Mouse (Mus musculus): Measurements from ENCODE around the gene Resf1. TPM values are rescaled to one million over a fixed set of nuclear protein-coding genes. Genes with fewer than 3 reads are reported as not detected.
"Not testable (repeated sequence)": the region's sequence is repeated elsewhere in the genome, so short reads cannot be mapped to it uniquely, and the experiment has no call there.

The Resf1 gene
- polyA plus RNA-seq, 1 experiment, result 8.2 TPM

- no peak overlapping the region for H3ac ChIP-seq (ENCODE audit: control insufficient read depth, insufficient read length)
- H3K79me2 ChIP-seq (ENCODE audit: control insufficient read depth, insufficient read depth), result no peaks in the 10 kb centered on the region
- no peaks in the 10 kb centered on the region for H3K27me3 ChIP-seq (ENCODE audit: control insufficient read depth, insufficient read depth, insufficient read length)
- H3K36me3 ChIP-seq (ENCODE audit: control insufficient read depth, insufficient read depth), result no peaks in the 10 kb centered on the region
- no peak for TF ChIP-seq TCF3 (IDR thresholded peaks at IDR 0.05; ENCODE audit: insufficient read length, low read depth)
- no peak for TF ChIP-seq MAX (IDR thresholded peaks at IDR 0.05; ENCODE audit: low read depth)
- TF ChIP-seq MYOG (IDR thresholded peaks at IDR 0.05; ENCODE audit: control insufficient read depth in 1 of 3, insufficient read depth in 1 of 3, insufficient read length in 2 of 3, low read depth in 2 of 3), result no peak
- TF ChIP-seq POLR2A (IDR thresholded peaks at IDR 0.05; ENCODE audit: insufficient read length, low read depth), result no peak
- no peak for TF ChIP-seq SRF (IDR thresholded peaks at IDR 0.05; ENCODE audit: control insufficient read depth, insufficient read length, low read depth)
- TF ChIP-seq CEBPB (IDR thresholded peaks at IDR 0.05; ENCODE audit: insufficient read depth, poor library complexity, severe bottlenecking), result no peak
- no peak for TF ChIP-seq REST (IDR thresholded peaks at IDR 0.05; ENCODE audit: insufficient read depth, insufficient read length)
- TF ChIP-seq MYOD1 (IDR thresholded peaks at IDR 0.05; ENCODE audit: control insufficient read depth in 1 of 3, insufficient read length in 2 of 3, low read depth in 2 of 3), result no peak
- no peak for TF ChIP-seq USF1 (IDR thresholded peaks at IDR 0.05; ENCODE audit: low read depth)
- TF ChIP-seq TCF12 (IDR thresholded peaks at IDR 0.05; ENCODE audit: insufficient read depth, poor library complexity, severe bottlenecking), result no peak
- TF ChIP-seq POLR2AphosphoS2 (IDR thresholded peaks at IDR 0.05; ENCODE audit: insufficient read length, low read depth), result no peak
- TF ChIP-seq E2F4 (IDR thresholded peaks at IDR 0.05; ENCODE audit: insufficient read depth), result no peak
- H3K4me3 ChIP-seq, result no peak overlapping the region
- H3K4me2 ChIP-seq (ENCODE audit: low read depth), result no peak overlapping the region
These were observed 30.3 kb upstream of the Resf1 start for GRCm38 (mm10) chr6:149278866-149279265.

- Histone ChIP-seq H3K4me2 (ENCODE audit: low read depth) (no peak overlapping the region), H3K36me3 (ENCODE audit: control insufficient read depth, insufficient read depth) (no peaks in the 10 kb centered on the region), H3K79me2 (ENCODE audit: control insufficient read depth, insufficient read depth) (no peaks in the 10 kb centered on the region), H3ac (ENCODE audit: control insufficient read depth, insufficient read length) (no peak overlapping the region), H3K4me3 (no peak overlapping the region), H3K27me3 (ENCODE audit: control insufficient read depth, insufficient read depth, insufficient read length) (no peaks in the 10 kb centered on the region)
- TF ChIP-seq POLR2A (IDR thresholded peaks at IDR 0.05; ENCODE audit: insufficient read length, low read depth) (no peak), MYOG (IDR thresholded peaks at IDR 0.05; ENCODE audit: control insufficient read depth in 1 of 3, insufficient read depth in 1 of 3, insufficient read length in 2 of 3, low read depth in 2 of 3) (no peak), POLR2AphosphoS2 (IDR thresholded peaks at IDR 0.05; ENCODE audit: insufficient read length, low read depth) (no peak), MYOD1 (IDR thresholded peaks at IDR 0.05; ENCODE audit: control insufficient read depth in 1 of 3, insufficient read length in 2 of 3, low read depth in 2 of 3) (no peak), TCF12 (IDR thresholded peaks at IDR 0.05; ENCODE audit: insufficient read depth, poor library complexity, severe bottlenecking) (no peak), CEBPB (IDR thresholded peaks at IDR 0.05; ENCODE audit: insufficient read depth, poor library complexity, severe bottlenecking) (no peak), USF1 (IDR thresholded peaks at IDR 0.05; ENCODE audit: low read depth) (no peak), MAX (IDR thresholded peaks at IDR 0.05; ENCODE audit: low read depth) (no peak), REST (IDR thresholded peaks at IDR 0.05; ENCODE audit: insufficient read depth, insufficient read length) (no peak), SRF (IDR thresholded peaks at IDR 0.05; ENCODE audit: control insufficient read depth, insufficient read length, low read depth) (no peak), E2F4 (IDR thresholded peaks at IDR 0.05; ENCODE audit: insufficient read depth) (no peak), TCF3 (IDR thresholded peaks at IDR 0.05; ENCODE audit: insufficient read length, low read depth) (no peak)
These were observed 28.7 kb upstream of the Resf1 start for GRCm38 (mm10) chr6:149280511-149280910.

GRCm38 (mm10) chr6:149288190-149288589 is 21.0 kb upstream of the Resf1 start:
- H3K27me3 ChIP-seq (ENCODE audit: control insufficient read depth, insufficient read depth, insufficient read length); H3K4me3 ChIP-seq; H3K4me2 ChIP-seq (ENCODE audit: low read depth); H3K36me3 ChIP-seq (ENCODE audit: control insufficient read depth, insufficient read depth); H3ac ChIP-seq (ENCODE audit: control insufficient read depth, insufficient read length); H3K79me2 ChIP-seq (ENCODE audit: control insufficient read depth, insufficient read depth): not testable (repeated sequence)

GRCm38 (mm10) chr6:149303231-149303630 is 6.0 kb upstream of the Resf1 start:
- not testable (repeated sequence) for H3ac ChIP-seq (ENCODE audit: control insufficient read depth, insufficient read length); H3K36me3 ChIP-seq (ENCODE audit: control insufficient read depth, insufficient read depth); H3K27me3 ChIP-seq (ENCODE audit: control insufficient read depth, insufficient read depth, insufficient read length); H3K79me2 ChIP-seq (ENCODE audit: control insufficient read depth, insufficient read depth); H3K4me2 ChIP-seq (ENCODE audit: low read depth); H3K4me3 ChIP-seq

- no peak overlapping the region for H3ac ChIP-seq (ENCODE audit: control insufficient read depth, insufficient read length)
- H3K36me3 ChIP-seq (ENCODE audit: control insufficient read depth, insufficient read depth), result peaks cover 10% of the 10 kb centered on the region
- H3K27me3 ChIP-seq (ENCODE audit: control insufficient read depth, insufficient read depth, insufficient read length), result no peaks in the 10 kb centered on the region
- no peak overlapping the region for H3K4me2 ChIP-seq (ENCODE audit: low read depth)
- TF ChIP-seq USF1 (IDR thresholded peaks at IDR 0.05; ENCODE audit: low read depth) (no peak), POLR2A (IDR thresholded peaks at IDR 0.05; ENCODE audit: insufficient read length, low read depth) (no peak), MYOD1 (IDR thresholded peaks at IDR 0.05; ENCODE audit: control insufficient read depth in 1 of 3, insufficient read length in 2 of 3, low read depth in 2 of 3) (no peak)
- H3K79me2 ChIP-seq (ENCODE audit: control insufficient read depth, insufficient read depth), result peaks cover 26% of the 10 kb centered on the region
- H3K4me3 ChIP-seq, result no peak overlapping the region
These were observed 2.1 kb upstream of the Resf1 start for GRCm38 (mm10) chr6:149307092-149307491.

GRCm38 (mm10) chr6:149307801-149308200 is 1.4 kb upstream of the Resf1 start:
- Histone ChIP-seq H3K4me3 (no peak overlapping the region), H3K4me2 (ENCODE audit: low read depth) (no peak overlapping the region), H3ac (ENCODE audit: control insufficient read depth, insufficient read length) (no peak overlapping the region), H3K27me3 (ENCODE audit: control insufficient read depth, insufficient read depth, insufficient read length) (no peaks in the 10 kb centered on the region), H3K36me3 (ENCODE audit: control insufficient read depth, insufficient read depth) (peaks cover 16% of the 10 kb centered on the region), H3K79me2 (ENCODE audit: control insufficient read depth, insufficient read depth) (peaks cover 33% of the 10 kb centered on the region)
- TF ChIP-seq POLR2A (IDR thresholded peaks at IDR 0.05; ENCODE audit: insufficient read length, low read depth) (no peak), MYOD1 (IDR thresholded peaks at IDR 0.05; ENCODE audit: control insufficient read depth in 1 of 3, insufficient read length in 2 of 3, low read depth in 2 of 3) (no peak), REST (IDR thresholded peaks at IDR 0.05; ENCODE audit: insufficient read depth, insufficient read length) (no peak), E2F4 (IDR thresholded peaks at IDR 0.05; ENCODE audit: insufficient read depth) (no peak), USF1 (IDR thresholded peaks at IDR 0.05; ENCODE audit: low read depth) (no peak), POLR2AphosphoS2 (IDR thresholded peaks at IDR 0.05; ENCODE audit: insufficient read length, low read depth) (no peak)
